Mouse (Mus musculus): ENCODE measurements around the gene Rtl5.

Rtl5 gene

GRCm38 (mm10) chrX:102066134-102066533 is 5.0 kb downstream of the Rtl5 start:
- CTCF ChIA-PET, result no interaction called here

GRCm38 (mm10) chrX:102065213-102065775 is 5.8 kb downstream of the Rtl5 start:
- CTCF ChIA-PET, result no interaction called here

GRCm38 (mm10) chrX:102064062-102064461 is 7.0 kb downstream of the Rtl5 start:
- CTCF ChIA-PET, result no interaction called here

GRCm38 (mm10) chrX:102060891-102061290 is 10.2 kb downstream of the Rtl5 start:
- CTCF ChIA-PET, result no interaction called here

- CTCF ChIA-PET, result no interaction called here
These were observed 10.9 kb downstream of the Rtl5 start for GRCm38 (mm10) chrX:102060243-102060642.

- CTCF ChIA-PET, result no interaction called here
These were observed 11.7 kb downstream of the Rtl5 start for GRCm38 (mm10) chrX:102059437-102059836.

- CTCF ChIA-PET, result no interaction called here
These were observed 17.1 kb downstream of the Rtl5 start for GRCm38 (mm10) chrX:102054009-102054408.

- CTCF ChIA-PET, result no interaction called here
These were observed 17.7 kb downstream of the Rtl5 start for GRCm38 (mm10) chrX:102053371-102053770.

GRCm38 (mm10) chrX:102051225-102051624 is 19.9 kb downstream of the Rtl5 start:
- CTCF ChIA-PET, result no interaction called here

GRCm38 (mm10) chrX:102050552-102050951 is 20.6 kb downstream of the Rtl5 start:
- CTCF ChIA-PET, result interaction anchor here (0.5 kb wide), 1 partner anchor 22 kb away, joined by 5 read pairs; no protein-coding TSS in a partner anchor

GRCm38 (mm10) chrX:102042386-102042785 is 28.7 kb downstream of the Rtl5 start:
- CTCF ChIA-PET, result no interaction called here

GRCm38 (mm10) chrX:102041562-102041961 is 29.5 kb downstream of the Rtl5 start:
- CTCF ChIA-PET, result no interaction called here

- CTCF ChIA-PET, result no interaction called here
These were observed 33.6 kb downstream of the Rtl5 start for GRCm38 (mm10) chrX:102037506-102037905.

GRCm38 (mm10) chrX:102036866-102037361 is 34.2 kb downstream of the Rtl5 start:
- CTCF ChIA-PET, result no interaction called here

- CTCF ChIA-PET, result no interaction called here
These were observed 35.4 kb downstream of the Rtl5 start for GRCm38 (mm10) chrX:102035671-102036070.

GRCm38 (mm10) chrX:102033566-102033965 is 37.5 kb downstream of the Rtl5 start:
- CTCF ChIA-PET, result no interaction called here

- CTCF ChIA-PET, result no interaction called here
These were observed 38.7 kb downstream of the Rtl5 start for GRCm38 (mm10) chrX:102032431-102032830.

- CTCF ChIA-PET, result interaction anchor here (0.9 kb wide), 1 partner anchor 25 kb away, joined by 4 read pairs; no protein-coding TSS in a partner anchor
These were observed 39.3 kb downstream of the Rtl5 start for GRCm38 (mm10) chrX:102031851-102032250.

GRCm38 (mm10) chrX:102024976-102025375 is 46.1 kb downstream of the Rtl5 start:
- CTCF ChIA-PET, result no interaction called here

GRCm38 (mm10) chrX:102019471-102020240 is 51.4 kb downstream of the Rtl5 start:
- CTCF ChIA-PET, result no interaction called here

- CTCF ChIA-PET, result no interaction called here
These were observed 52.2 kb downstream of the Rtl5 start for GRCm38 (mm10) chrX:102018890-102019289.

GRCm38 (mm10) chrX:102017213-102017923 is 53.7 kb downstream of the Rtl5 start:
- CTCF ChIA-PET, result no interaction called here

Measured in spleen, embryonic (tissue).